Mouse (Mus musculus) cerebellum, adult 2 months (tissue): ENCODE measurements around the gene Maea.

Experiments
- CTCF ChIP-seq: fragments of 200-500 bp; IDR thresholded peaks from 2 replicates; pipeline ENCODE4 v1.5.1; 2011; ENCODE audit warnings: low read depth, mild to moderate bottlenecking, control low read depth, low read length, moderate library complexity, borderline replicate concordance; ENCODE audit not compliant: insufficient read depth
- POLR2A ChIP-seq: fragments of 200-500 bp; IDR thresholded peaks from 2 replicates; pipeline ENCODE4 v1.6.1; 2011; ENCODE audit warnings: low read length, control low read depth, borderline replicate concordance; ENCODE audit not compliant: insufficient read depth

- TF ChIP-seq CTCF (no peak), POLR2A (no peak)
Observed at GRCm38 (mm10) chr5:33357494-33357893, 22.2 kb downstream of the Maea start.
